Mouse (Mus musculus): Measurements from ENCODE around the gene Dkk2. TPM values are rescaled to one million over a fixed set of nuclear protein-coding genes. Genes with fewer than 3 reads are reported as not detected.

Gene Dkk2
- polyA plus RNA-seq (2021; fragmentation: Nextera tagmentation) = 0.13 and 0.40 TPM in 2 replicates
- long read RNA-seq, experiment 1, partial matches to known transcripts = 1 of 2 reads
- long read RNA-seq, experiment 1, other reads (novel, unspliced or antisense) = 1 of 2 reads
- long read RNA-seq, experiment 2, partial matches to known transcripts = 1 of 7 reads
- long read RNA-seq, experiment 2, other reads (novel, unspliced or antisense) = 4 of 7 reads

GRCm38 (mm10) chr3:132085112-132085822 is at the start of gene Dkk2:
TSS of gene Dkk2 (plus strand) at chr3:132085292.

